Mouse (Mus musculus): ENCODE results near the gene Itpkc.
"Not testable (repeated sequence)": the region's sequence is repeated elsewhere in the genome, so short reads cannot be mapped to it uniquely, and the experiment has no call there.

Itpkc gene

DNA sequence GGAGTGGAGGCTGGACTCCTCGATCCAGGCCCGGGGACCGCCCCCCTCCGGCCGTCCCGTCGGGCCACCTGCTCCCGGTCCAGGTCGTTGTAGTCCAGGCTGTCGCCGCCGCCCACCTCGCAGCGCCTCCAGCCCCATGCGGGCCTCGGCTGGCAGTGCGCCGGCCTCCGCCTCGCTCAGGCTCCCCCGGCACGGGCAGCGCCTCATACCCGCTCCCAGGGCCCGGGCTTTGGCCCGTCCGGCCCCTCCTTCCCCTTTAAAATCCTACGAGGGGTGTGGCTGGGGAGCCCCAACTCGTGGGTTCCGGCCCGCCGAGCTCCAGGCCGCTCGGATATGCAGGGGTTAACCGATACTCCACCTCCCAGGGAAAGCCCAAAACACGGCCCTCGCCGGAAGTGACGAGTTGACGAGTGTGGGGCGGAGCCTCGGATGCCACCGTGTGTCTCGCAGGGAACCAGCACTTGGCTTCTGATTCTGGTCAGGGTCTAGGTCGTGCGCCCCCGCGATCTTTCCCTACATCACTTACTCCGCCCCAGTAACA lies at the start of gene Itpkc:
Gene Itpkc (minus strand): TSS at position 381 of the 541 bp plus-strand sequence.
- in situ Hi-C loops (cut with MseI, MboI), result no loop called here

DNA sequence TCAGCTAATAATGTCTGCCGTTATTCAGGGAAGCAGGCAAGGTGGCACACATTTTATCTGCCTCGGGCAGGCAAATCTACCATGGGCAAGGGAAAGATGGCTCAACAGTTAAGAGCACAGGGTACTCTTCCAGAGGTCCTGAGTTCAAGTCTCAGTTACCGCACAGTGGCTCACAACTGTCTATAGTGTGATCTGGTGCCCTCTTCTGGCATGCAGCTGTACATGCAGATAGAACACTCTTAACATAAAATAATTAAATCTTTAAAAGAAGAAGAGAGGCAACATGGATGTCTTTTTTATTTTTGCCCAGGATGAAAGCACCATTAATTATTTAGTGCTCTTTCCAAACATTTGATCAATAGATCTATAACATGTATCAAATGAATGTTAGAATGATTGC lies 48.7 kb upstream of the Itpkc start:
- in situ Hi-C loops (cut with MseI, MboI), result no loop called here

DNA sequence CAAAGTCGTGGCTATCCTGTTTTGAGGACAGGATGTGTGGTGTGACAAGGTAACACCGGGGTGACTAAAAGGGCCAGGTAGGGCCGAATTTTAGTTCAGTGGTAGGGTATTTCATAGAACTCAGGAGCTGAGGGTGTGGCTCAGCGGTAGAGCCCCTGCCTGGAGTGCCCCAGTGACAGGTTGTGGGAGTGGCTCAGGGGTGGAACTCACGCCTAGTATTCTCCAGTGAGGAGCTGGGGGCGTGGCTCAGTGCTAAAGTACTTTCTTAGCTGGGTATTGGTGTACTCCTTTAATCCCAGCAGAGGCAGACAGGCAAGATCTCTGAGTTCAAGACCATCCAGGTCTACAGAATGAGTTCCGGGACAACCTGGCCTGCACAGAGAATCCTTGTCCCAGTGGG lies 47.6 kb upstream of the Itpkc start:
- in situ Hi-C loops (cut with MseI, MboI), result no loop called here

DNA sequence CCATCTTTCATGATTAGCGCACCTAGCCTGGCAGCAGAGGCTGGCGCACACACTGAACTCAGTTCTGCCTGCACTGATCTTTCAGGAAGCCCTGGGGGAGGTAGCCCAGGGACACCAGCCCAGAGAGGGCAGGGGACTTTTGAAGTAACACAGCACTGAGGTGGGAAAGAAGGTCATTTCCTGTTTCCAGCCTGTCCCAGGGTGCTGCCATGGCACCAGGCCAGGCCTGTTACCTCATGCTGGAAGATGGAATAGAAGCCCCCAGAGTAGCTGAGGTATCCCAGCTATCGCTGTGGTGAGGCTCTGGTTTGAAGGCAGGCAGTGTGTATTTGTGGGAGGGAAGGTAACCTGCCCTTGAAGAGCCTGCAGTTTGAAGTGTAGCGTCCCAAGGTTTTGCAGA lies 46.5 kb upstream of the Itpkc start:
- in situ Hi-C loops (cut with MseI, MboI), result no loop called here

DNA sequence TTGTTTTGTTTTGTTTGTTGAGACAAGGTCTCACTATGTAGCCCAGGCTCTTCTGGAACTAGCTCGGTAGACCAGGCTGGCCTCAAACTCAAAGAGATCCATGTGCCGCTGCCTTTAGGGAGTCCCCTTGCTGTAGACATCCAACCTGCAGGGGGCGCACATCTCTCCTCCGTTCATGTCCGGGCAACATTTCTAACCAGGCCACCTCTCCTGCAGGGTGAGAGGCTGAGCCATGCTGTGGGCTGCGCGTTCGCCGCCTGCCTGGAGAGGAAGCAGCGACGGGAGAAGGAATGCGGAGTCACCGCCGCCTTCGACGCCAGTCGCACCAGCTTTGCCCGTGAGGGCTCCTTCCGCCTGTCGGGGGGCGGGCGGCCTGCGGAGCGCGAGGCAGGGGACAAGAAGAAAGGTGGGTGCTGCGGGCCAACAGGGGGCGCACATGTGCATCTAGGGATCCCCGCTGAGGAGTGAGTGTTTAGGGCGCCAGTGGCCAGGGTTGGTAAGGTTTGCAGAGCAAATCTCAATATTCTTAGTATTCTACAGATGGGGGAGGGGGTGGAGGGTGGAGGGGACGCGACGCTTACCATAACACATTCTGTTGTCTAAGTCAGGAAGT lies 45.4 kb upstream of the Itpkc start:
- in situ Hi-C loops (cut with MseI, MboI), result no loop called here

DNA sequence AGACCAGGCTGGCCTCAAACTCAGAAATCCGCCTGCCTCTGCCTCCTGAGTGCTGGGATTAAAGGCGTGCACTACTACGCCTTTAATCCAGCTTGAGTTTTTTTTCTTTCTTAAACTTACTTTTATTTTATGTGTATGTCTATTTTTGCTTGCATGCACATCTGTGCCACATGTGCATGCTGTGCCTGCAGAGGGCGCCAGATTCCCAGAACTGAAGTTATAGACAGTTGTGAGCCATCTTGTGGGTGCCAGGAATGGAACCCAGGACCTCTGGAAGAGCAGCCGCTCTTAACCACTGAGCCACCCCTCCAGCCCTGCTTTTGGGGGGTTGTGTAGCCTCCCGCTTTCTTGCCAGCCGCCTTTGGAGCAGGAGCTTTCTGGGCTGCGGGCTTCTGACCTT lies 43.0 kb upstream of the Itpkc start:
- in situ Hi-C loops (cut with MseI, MboI), result no loop called here

DNA sequence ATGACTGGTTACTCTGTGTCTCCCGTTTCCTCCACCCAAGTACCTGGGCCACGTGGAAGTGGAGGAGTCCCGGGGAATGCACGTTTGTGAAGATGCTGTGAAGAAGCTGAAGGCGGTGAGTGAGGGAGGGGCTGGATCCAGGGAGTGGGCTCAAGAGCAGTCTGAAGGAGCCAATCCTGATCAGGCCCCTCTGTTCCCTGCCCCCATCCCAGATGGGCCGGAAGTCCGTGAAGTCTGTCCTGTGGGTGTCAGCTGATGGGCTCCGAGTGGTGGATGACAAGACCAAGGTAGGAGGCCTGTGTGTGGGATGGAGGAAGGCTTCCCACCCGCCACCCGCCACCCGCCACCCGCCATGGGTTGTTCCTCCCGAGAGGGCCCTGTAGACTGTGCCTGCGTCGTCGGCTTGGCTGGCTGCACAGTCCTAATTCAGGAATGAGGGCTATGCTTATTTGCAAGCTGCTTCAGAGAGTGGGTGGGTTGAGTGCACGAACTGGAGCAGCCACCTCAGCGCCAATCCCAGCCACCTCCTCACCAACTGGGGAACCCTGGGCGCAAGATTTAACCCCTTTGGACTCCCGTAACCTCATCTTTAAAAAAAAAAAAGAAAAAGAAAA lies 38.2 kb upstream of the Itpkc start:
- in situ Hi-C loops (cut with MseI, MboI), result no loop called here

DNA sequence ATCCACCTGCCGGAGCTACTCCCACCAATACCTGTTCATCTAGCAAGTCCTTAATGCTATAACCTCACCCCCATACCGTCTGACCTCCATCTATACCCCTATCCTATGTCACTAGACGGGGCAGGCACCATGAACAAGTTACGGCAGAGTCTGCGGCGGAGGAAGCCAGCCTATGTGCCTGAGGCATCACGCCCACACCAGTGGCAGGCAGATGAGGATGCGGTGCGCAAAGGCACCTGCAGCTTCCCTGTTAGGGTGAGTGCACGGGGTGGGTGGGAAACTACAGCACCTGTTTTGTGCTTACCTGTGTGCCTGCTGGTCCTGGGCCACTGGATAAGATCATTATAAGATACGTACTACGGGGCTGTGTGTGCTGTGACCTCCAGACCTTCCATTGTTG lies 36.3 kb upstream of the Itpkc start:
- in situ Hi-C loops (cut with MseI, MboI), result no loop called here

DNA sequence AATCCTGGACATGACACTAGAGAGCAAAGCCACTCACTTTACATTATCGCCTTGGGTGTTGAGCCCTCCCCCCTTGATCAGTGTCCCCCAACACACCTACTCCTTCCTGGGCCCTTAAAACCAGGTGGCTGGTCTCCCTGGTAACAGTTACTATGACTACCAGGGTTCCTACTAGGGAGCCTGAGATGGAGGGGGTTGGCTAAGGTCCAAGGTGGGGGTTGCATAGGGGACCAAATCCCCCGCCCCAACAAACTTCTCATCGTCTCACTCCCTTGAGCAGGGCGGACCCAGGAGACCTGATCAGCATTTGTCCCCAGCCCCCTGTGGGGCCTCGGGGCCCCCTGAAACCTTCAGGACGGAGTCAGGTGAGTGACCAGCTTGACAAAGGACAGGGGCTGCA lies 33.4 kb upstream of the Itpkc start:
- in situ Hi-C loops (cut with MseI, MboI), result no loop called here

DNA sequence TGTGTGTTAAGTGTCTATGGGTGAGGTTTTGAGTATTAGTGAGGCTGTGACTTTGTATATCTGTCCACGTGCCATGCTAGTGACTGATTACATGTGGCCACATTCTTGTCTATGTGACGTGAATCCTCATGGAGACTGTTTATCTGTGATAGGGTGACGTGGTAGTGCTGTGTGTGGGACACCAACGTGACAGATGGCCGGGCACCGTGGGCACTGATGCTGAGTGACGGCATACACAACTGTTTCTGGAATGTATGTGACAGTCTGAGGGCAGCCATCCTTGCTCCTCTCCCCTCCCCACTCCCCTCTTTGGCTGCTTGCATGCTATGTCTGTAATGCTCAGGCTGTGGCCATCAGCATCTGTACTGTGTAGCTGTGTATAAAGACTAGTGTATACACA lies 32.4 kb upstream of the Itpkc start:
- in situ Hi-C loops (cut with MseI, MboI), result no loop called here

DNA sequence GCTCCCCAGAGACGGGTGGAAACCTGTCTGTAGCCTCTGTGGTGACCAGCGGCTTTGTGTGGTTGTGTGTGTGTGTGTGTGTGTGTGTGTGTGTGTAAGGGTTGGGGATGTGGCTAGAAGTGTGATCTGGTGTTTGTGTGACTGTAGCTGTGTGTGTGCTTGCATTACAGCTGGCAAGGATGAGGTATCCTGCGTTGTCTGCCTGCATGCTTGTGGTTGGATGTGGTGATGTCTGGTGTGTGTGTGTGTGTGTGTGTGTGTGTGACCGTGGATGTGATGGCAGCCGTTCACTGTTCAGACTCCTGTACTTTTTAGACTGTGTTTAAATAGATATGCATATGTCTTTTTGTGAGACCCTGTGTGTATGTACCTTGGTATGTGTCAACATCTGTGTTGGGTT lies 31.3 kb upstream of the Itpkc start:
- in situ Hi-C loops (cut with MseI, MboI), result no loop called here

DNA sequence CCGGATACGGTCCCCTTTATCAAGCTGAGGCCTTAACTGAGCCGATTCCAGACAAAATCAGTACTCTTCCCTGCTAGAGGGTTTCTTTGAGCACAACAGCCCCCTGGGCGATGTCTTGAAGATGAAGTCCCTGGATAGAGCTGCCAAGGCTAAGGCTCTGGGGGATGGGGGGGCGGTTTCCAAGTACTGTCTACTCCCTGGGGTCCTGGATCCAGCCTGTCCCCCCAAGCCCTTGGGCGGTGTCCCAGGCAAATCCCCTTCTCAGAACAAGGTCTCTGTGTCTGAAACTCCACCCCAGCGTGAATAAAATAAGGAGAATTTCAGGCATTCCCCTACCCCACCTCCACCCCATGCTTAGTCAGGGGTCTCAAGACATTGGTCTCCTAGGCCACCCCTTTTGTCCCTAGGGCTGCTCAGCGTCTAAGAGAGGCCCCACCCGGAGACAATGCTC lies 30.8 kb upstream of the Itpkc start:
- in situ Hi-C loops (cut with MseI, MboI), result no loop called here

DNA sequence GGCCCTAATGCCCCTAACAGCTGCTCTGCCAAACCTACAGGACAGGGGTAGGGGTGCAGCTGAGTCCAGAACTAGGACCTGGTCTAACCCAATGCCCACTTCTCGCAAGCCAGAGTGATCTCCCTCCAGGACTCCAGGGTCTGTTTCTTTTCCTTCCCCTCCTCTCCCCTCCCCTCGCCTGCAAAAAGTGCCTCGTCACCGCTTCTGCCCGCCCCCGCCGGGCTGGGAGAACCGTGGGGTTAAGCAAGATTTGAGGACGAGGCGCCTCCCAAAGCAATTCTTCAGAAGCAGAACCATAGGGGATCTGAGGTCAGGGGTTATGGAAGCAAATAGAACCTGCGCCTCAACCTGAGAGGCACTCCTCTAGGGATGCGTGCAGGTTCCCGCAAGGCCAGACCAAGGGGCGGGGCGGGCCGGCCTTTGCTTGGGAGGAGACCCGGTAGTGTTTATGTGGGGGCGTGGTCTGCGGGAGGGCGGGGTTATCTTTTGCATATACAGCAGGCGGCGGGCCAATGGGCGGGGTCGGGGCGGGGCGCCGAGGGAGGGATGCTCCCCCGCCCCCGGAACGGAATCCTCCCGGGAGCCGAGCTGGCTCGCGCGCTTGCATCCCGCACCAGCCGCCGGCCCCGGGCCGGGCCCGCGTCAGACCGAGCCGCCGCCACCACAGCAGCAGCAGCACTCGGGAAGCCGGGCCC lies 29.9 kb upstream of the Itpkc start, which contains the start of gene Numbl:
Gene Numbl (plus strand): TSS at position 229 of the 695 bp plus-strand sequence.
- in situ Hi-C loops (cut with MseI, MboI), result no loop called here

DNA sequence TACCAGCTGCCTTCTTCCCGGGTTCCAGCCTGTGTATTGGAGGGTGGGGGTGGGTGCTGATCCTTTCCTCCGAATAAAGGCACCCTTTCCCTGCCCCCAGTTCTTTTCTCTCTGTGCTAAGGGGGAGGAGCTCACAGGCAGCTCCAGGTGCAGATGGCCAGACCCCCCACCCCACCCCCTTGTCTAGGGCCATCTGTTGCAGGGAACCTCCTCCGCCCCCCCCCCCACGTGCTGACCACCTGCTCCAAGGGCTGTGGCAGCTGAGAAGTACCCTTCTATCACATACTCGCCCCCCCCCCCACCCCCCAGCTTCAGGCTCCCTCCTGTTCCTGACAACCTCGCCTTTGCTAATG lies 29.4 kb upstream of the Itpkc start:
- in situ Hi-C loops (cut with MseI, MboI), result no loop called here

DNA sequence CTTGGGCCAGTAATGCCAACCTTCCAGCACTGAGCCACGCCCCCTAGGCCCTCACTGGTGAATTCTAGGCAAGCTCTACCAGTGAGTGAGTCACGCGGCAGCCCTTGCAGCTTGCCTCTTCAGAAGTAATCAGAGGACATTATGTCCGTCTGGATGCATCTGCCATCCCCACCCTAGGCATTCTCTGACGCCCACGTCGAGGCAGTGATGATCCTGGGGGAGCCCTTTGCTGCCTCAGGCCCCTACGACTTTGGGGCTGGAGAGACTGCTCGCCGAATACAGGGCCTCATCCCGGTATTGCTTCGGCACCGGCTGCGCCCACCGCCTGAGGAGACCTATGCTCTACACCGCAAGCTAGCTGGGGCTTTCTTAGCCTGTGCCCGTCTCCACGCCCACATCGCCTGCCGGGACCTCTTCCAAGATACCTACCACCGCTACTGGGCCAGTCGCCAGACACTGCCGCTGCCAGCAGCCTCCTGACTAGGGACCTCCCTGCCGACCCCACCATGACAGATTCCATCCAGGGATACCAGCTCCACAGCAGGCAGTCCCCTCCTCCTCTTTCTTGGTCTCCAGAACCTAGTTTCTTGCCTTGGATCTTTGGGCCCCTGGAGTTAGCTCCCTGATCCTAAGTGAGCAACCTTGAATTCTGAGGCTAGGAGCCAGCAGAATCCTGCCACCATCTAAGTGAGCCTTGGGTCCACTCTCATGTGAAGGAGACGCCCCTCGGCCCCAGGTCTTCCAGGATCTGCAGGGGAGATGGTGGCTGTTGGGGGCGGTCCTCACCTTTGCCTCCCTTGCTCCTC lies 28.8 kb upstream of the Itpkc start:
- in situ Hi-C loops (cut with MseI, MboI), result no loop called here

DNA sequence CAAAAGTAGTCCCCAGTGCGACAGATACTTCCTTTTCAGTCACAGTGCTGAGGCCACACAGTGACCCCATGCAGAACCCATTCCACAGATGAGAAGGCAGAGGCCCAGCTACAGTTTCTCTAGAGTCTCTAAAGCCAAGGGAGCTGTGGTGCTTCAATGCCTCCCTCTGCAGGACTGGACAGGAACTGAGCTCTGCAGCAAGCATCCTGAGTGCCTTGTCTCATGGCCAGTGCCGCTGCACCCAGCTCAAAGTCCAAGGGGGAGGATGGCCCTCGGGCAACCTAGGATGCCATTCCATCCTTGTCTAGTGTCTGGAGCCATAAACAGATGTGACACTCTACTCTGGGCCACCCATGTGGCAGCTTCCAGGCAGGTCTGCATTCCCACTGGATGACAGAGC lies 27.3 kb upstream of the Itpkc start:
- in situ Hi-C loops (cut with MseI, MboI), result no loop called here

DNA sequence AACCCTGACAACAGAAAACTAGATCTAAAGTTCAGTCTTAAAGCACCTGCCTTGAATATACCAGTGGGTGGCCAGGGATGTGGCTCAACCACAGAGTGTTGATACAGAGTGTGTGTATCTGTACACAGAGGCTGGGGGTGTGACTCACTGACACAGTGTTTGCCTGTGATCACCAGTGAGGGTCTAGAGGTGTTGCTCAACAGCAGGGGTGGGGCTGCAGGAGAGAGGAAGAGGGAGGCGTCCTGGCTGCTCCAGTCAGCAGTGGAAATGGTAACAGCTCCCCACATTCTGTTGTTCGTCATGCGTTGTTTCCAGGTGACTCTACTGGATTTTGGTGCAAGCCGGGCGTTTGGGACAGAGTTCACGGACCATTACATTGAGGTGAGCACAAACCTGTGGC lies 23.5 kb upstream of the Itpkc start:
- in situ Hi-C loops (cut with MseI, MboI), result no loop called here

DNA sequence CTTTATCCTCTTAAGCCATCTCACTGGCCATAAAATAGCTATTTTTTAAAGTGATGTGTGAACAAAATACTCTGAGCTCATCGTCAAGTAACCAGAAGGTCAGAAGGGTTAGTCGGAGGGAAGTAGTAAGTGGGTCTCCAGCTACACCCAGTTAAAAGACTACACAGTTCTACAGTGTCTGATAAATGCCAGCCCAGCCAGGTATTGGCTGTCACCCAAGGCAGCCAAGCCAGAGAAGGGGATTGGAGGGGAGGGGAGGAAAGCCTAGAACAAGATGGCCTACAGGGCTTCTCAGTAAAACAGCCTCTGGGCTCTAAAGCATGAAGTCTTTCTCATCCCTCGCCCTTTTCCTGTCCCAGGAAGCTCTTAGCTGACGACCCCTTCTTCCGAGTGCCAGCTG lies 21.5 kb upstream of the Itpkc start:
- in situ Hi-C loops (cut with MseI, MboI), result no loop called here

DNA sequence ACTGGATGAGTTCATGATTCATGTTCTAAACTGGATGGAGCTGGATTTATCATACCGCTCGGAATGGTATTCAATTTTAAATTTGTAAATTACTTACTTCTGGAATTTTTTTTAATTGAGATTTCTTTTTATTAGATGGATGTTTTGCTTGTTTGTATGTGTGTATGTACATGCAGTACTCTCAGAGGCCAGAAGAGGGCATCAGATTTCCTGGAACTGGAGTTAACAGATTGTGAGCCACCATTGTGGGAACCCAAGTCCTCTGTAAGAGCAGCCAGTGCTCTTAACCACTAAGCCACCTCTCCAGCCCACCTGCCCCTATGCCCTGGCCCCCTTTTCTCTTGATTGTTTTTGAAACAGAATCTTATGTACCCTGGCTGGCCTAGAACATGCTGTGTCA lies 20.7 kb upstream of the Itpkc start:
- in situ Hi-C loops (cut with MseI, MboI), result no loop called here

DNA sequence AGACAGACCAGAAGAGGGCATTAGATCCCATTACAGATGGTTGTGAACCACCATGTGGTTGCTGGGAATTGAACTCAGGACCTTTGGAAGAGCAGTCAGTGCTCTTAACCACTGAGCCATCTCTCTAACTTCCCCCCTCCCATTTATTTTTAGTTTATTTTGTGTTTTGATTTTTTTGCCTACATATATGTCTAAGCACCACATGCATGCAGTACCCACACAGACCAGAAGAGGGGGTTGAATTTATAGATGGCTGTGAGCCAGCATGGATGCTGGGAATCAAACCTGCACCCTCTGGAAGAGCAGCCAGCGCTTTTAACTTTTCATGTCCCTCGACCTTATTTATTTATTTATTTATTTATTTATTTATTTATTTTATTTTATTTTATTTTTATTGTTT lies 15.6 kb upstream of the Itpkc start:
- in situ Hi-C loops (cut with MseI, MboI), result not testable (repeated sequence)

DNA sequence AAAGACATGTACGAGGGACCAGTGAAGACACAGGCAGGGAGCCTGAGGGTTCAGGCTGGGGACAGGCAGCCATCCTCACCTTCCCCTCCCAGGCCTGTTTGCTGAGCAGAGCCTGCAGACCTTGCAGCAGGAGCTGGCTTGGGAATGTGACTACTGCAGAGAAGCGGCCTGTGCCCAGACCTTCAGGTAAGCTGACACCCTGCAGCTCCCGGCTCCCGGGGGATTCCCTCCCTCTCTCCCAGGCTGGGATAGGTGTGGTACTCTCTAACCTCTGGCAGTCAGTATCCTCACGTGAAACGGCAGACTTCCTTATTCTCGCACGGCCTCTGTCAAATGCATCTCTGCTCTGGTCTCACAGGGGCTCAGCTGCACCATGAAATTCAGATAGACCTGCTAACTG lies 14.8 kb upstream of the Itpkc start:
- in situ Hi-C loops (cut with MseI, MboI), result no loop called here

DNA sequence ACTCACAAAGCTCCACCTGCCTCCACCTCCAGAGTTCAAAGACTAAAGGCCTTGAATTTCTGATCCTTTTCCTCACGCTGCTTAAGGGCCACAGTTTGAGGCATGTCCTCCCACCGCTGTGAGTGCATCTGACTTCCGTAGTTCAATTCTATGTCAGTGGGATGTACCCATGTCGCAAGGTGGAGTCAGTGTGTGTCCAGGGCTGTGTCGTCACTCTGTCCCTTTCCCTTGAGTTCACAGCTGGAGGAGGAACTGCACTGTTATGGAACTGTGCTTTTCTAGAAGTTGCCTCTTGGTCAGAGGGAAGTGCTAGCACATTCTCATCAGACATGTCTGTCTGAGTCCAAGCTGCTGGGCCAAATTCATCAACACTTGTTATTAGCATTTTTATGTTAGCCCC lies 10.1 kb upstream of the Itpkc start:
- in situ Hi-C loops (cut with MseI, MboI), result no loop called here

Measured in mouse trophoblast stem cell (cell line).